Mouse (Mus musculus) bone marrow, adult 2 months (tissue): ENCODE data around the gene Eef1a2.

ENCODE experiments used
- CTCF ChIP-seq: fragments of 200-500 bp; IDR thresholded peaks from 2 replicates; pipeline ENCODE4 v1.5.1; 2011; ENCODE audit warnings: low read length, control low read depth; ENCODE audit not compliant: control insufficient read depth, insufficient read depth
- POLR2A ChIP-seq: fragments of 200-500 bp; IDR thresholded peaks from 2 replicates; pipeline ENCODE4 v1.6.1; 2011; ENCODE audit warnings: low read depth, mild to moderate bottlenecking, control low read depth, low read length, borderline replicate concordance; ENCODE audit not compliant: control insufficient read depth

DNA sequence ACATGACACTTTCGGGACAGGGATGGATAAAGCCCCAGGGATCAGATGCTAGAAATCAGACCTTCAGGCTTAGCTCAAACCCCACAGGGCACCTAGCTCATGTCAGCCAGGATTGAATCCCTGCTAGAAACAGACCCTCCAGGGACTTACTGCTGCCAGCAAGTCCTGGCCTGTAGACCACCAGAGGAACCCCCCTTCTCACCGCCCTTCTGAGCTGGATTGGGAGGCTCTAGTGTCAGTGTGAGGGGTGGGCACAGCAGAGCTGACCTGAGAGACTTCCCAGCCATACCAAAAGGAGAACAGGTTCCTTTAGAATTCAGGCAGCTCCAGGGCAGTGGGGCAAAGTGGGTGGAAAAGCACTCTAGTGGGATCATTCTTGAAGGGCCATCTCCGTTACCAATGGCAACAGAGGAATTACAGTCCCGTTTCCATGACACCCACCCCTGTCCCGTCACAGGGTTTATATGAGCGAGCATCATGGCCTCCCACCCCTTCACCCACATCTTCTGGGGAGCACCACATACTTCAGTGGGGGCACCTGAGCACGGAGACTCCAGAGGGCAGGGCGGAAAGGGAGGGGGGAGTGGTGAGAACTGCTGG is 43.0 kb downstream of the Eef1a2 start:
- no peak for TF ChIP-seq CTCF
- no peak for TF ChIP-seq POLR2A
